Mouse (Mus musculus): ENCODE data around the gene Cnot8. TPM values are rescaled to one million over a fixed set of nuclear protein-coding genes. Genes with fewer than 3 reads are reported as not detected.
A peak's percentile ranks its signal among the peaks of the same experiment; 100 is the strongest.

The Cnot8 gene
- polyA plus RNA-seq, 1 experiment from 2014 or later: 70.7 TPM

DNA sequence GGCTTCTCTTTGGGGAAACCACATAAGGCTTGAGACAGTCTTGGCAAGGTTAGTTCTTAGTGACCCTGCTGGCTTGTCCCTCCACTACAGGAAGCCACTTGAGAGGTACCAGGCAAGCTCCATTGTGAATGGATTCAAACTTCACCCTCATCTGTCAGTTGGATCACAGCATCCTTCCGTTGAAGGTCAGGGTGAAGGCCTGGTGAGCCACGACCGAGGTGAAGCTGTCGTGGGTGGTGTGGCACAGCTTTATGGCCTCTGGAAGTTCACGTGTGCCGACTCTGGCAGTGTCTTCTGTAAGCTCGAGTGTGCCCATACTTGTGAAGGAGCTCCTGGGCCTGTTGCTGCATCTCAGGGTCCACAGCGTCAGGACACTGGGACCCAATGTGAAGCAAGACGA is 17.4 kb downstream of the Cnot8 start:
- Histone ChIP-seq H3K27me3 (replicated peaks; ENCODE audit: control insufficient read depth, insufficient read depth, low read length) (no peaks in the 10 kb centered on the region), H3K27ac (ENCODE audit: low read length) (no peak overlapping the region), H3K4me1 (ENCODE audit: control insufficient read depth, insufficient read depth, low read length) (no peaks in the 10 kb centered on the region), H3K36me3 (ENCODE audit: control insufficient read depth, insufficient read depth, low read length) (peaks cover 5% of the 10 kb centered on the region; the same call in 1 of the 2 replicates), H3K9ac (ENCODE audit: low read depth, low read length) (no peak overlapping the region), H3K4me2 (ENCODE audit: low read depth, low read length) (no peak overlapping the region), H3K9me3 (ENCODE audit: control insufficient read depth, low read length) (no peaks in the 10 kb centered on the region), H3K4me3 (ENCODE audit: low read length) (no peak overlapping the region)
- no peak for ATAC-seq
- 89% methylated on average over 9 of the region's 9 CpGs for WGBS

DNA sequence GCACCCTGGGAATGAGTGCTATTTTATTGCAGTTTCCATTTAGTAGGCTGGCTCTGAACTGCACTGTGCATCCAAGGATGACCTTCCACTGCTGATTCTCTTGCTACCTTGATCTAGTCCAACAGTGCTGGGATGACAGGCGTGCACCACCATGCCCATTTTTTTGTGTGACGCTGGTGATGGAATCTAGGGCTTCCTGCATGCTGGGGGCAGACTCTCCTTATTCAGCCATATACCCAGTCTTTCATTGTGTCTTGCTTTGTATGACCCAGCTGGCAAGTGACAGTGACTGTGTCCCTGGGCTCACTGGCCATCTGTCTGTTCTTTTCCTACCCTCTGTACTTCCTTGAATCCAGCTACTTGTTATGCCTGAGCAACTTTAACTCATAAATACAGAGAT is 19.8 kb downstream of the Cnot8 start:
- ATAC-seq: no peak
- Histone ChIP-seq H3K4me3 (ENCODE audit: low read length) (no peak overlapping the region), H3K9me3 (ENCODE audit: control insufficient read depth, low read length) (no peaks in the 10 kb centered on the region), H3K9ac (ENCODE audit: low read depth, low read length) (no peak overlapping the region), H3K4me2 (ENCODE audit: low read depth, low read length) (no peak overlapping the region), H3K36me3 (ENCODE audit: control insufficient read depth, insufficient read depth, low read length) (0 out of 2 replicates have a peak, but pooled peaks cover 2% of the 10 kb centered on the region), H3K4me1 (ENCODE audit: control insufficient read depth, insufficient read depth, low read length) (no peaks in the 10 kb centered on the region), H3K27me3 (replicated peaks; ENCODE audit: control insufficient read depth, insufficient read depth, low read length) (no peaks in the 10 kb centered on the region), H3K27ac (ENCODE audit: low read length) (no peak overlapping the region)
- WGBS: 95% methylated on average over 2 of the region's 2 CpGs

- H3K4me3 ChIP-seq (ENCODE audit: low read length): no peak overlapping the region
- 0 out of 2 replicates have a peak, but pooled peaks cover 3% of the 10 kb centered on the region for H3K4me1 ChIP-seq (ENCODE audit: control insufficient read depth, insufficient read depth, low read length)
- no peaks in the 10 kb centered on the region for H3K27me3 ChIP-seq (replicated peaks; ENCODE audit: control insufficient read depth, insufficient read depth, low read length)
- 74% methylated on average over 11 of the region's 11 CpGs for WGBS
- H3K4me2 ChIP-seq (ENCODE audit: low read depth, low read length): no peak overlapping the region
- H3K9me3 ChIP-seq (ENCODE audit: control insufficient read depth, low read length): no peaks in the 10 kb centered on the region
- no peak overlapping the region for H3K9ac ChIP-seq (ENCODE audit: low read depth, low read length)
- H3K27ac ChIP-seq (ENCODE audit: low read length): no peak overlapping the region
- H3K36me3 ChIP-seq (ENCODE audit: control insufficient read depth, insufficient read depth, low read length): 0 out of 2 replicates have a peak, but pooled peaks cover 2% of the 10 kb centered on the region
- ATAC-seq: no peak
Observed at GRCm38 (mm10) chr11:58125021-58125420, 21.1 kb downstream of the Cnot8 start.

DNA sequence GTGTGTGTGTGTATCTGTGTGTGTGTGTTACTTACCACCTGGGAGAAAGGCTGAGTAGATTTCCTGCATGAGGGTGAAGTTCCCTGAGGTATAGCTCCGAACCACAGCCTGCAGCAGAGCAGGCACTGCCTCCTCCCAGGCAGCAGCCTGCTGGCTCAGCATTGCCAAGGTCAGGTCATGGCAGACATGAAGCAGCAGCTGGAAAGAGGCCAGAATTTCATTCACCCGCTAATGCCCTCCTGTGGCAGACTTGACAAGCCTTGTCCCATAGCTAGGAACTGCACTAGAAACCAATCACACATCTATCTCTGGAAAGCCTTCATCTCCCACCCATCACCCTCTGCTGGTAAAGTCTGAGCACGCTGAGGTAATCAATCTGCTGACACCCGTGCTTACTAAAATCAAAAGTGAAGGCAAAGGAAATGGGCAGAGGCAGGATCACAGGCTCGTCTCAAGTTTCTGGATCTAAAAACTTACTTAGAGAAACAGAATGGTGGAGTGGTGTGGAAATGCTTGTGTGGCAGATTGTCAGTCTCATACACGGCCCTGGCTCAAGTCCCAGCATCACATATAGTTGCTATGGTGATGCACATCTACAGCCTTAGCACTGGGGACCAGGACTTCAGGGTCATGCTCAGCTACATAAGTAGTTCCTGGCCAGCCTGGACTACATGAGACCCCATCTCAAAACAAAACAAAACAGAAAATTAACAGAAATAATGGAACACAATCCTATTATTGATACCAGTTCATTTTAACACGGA is 22.6 kb downstream of the Cnot8 start:
- H3K9ac ChIP-seq (ENCODE audit: low read depth, low read length): no peak overlapping the region
- no peak overlapping the region for H3K4me2 ChIP-seq (ENCODE audit: low read depth, low read length)
- H3K36me3 ChIP-seq (ENCODE audit: control insufficient read depth, insufficient read depth, low read length): no peaks in the 10 kb centered on the region; the same call in none of the 2 replicates
- no peaks in the 10 kb centered on the region for H3K27me3 ChIP-seq (replicated peaks; ENCODE audit: control insufficient read depth, insufficient read depth, low read length)
- H3K4me1 ChIP-seq (ENCODE audit: control insufficient read depth, insufficient read depth, low read length): 0 out of 2 replicates have a peak, but pooled peaks cover 3% of the 10 kb centered on the region
- 72% methylated on average over 7 of the region's 7 CpGs for WGBS
- no peak overlapping the region for H3K4me3 ChIP-seq (ENCODE audit: low read length)
- no peak overlapping the region for H3K27ac ChIP-seq (ENCODE audit: low read length)
- H3K9me3 ChIP-seq (ENCODE audit: control insufficient read depth, low read length): no peaks in the 10 kb centered on the region
- ATAC-seq: no peak

GRCm38 (mm10) chr11:58127544-58127943 is 23.6 kb downstream of the Cnot8 start:
- Histone ChIP-seq H3K27ac (ENCODE audit: low read length) (no peak overlapping the region), H3K4me3 (ENCODE audit: low read length) (no peak overlapping the region), H3K9me3 (ENCODE audit: control insufficient read depth, low read length) (no peaks in the 10 kb centered on the region), H3K4me2 (ENCODE audit: low read depth, low read length) (no peak overlapping the region), H3K36me3 (ENCODE audit: control insufficient read depth, insufficient read depth, low read length) (no peaks in the 10 kb centered on the region; the same call in none of the 2 replicates), H3K27me3 (replicated peaks; ENCODE audit: control insufficient read depth, insufficient read depth, low read length) (no peaks in the 10 kb centered on the region), H3K9ac (ENCODE audit: low read depth, low read length) (no peak overlapping the region), H3K4me1 (ENCODE audit: control insufficient read depth, insufficient read depth, low read length) (0 out of 2 replicates have a peak, but pooled peaks cover 3% of the 10 kb centered on the region)
- ATAC-seq: peak; percentile 52; the same call in 1 of the 2 replicates
- WGBS: 65% methylated on average over 2 of the region's 2 CpGs

DNA sequence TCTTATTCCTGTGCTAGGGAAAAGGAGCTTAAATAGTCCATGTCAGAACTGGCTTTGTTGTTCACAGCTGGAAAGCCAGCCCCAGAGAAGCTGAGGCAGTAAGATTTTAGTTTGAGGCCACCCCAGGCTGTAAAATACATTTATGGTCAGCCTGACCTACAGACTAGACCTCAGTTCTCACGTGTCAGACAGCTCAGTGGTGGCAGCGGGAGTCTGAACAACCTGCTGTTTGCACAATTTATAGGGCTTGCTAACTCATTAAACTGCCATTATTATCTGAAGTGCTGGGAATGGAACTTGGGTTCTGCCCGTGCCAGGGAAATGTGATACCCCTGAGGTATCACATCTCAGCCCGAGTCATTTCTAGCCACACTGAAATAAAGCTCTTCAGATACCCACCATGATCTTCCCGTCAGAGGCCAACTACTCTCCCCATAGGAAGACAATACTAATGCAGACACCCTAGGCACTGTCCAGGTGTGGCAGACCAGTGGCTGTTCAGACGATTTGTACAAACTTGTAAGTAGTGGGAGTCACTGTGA is 25.4 kb downstream of the Cnot8 start:
- Histone ChIP-seq H3K9me3 (ENCODE audit: control insufficient read depth, low read length) (no peaks in the 10 kb centered on the region), H3K4me3 (ENCODE audit: low read length) (no peak overlapping the region), H3K27me3 (replicated peaks; ENCODE audit: control insufficient read depth, insufficient read depth, low read length) (no peaks in the 10 kb centered on the region), H3K4me2 (ENCODE audit: low read depth, low read length) (no peak overlapping the region), H3K36me3 (ENCODE audit: control insufficient read depth, insufficient read depth, low read length) (no peaks in the 10 kb centered on the region; the same call in none of the 2 replicates), H3K27ac (ENCODE audit: low read length) (no peak overlapping the region), H3K9ac (ENCODE audit: low read depth, low read length) (no peak overlapping the region), H3K4me1 (ENCODE audit: control insufficient read depth, insufficient read depth, low read length) (0 out of 2 replicates have a peak, but pooled peaks cover 3% of the 10 kb centered on the region)
- 56% methylated on average over 6 of the region's 6 CpGs for WGBS
- ATAC-seq: peak; percentile 77

DNA sequence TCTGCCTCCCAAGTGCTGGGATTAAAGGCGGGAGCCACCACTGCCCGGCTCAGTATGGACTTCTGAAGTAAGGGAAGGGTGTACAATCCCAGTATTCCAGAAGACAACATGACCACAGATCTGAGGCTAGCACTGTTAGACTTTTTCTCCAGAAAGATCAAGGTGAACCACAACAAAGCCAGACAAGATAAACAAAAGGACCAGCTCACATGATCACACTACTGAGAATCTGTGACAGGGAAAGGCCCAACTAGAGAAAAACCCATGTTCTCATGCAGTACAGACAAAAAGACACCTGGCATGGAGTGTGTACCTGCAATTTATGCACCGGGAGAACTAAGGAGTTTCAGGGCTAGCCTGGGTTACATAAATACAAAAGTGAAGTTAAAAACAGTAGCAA is 28.1 kb downstream of the Cnot8 start:
- 96% methylated on average over 3 of the region's 3 CpGs for WGBS
- no peaks in the 10 kb centered on the region for H3K27me3 ChIP-seq (replicated peaks; ENCODE audit: control insufficient read depth, insufficient read depth, low read length)
- no peaks in the 10 kb centered on the region for H3K9me3 ChIP-seq (ENCODE audit: control insufficient read depth, low read length)
- H3K9ac ChIP-seq (ENCODE audit: low read depth, low read length): no peak overlapping the region
- 0 out of 2 replicates have a peak, but pooled peaks cover 3% of the 10 kb centered on the region for H3K4me1 ChIP-seq (ENCODE audit: control insufficient read depth, insufficient read depth, low read length)
- no peak overlapping the region for H3K4me3 ChIP-seq (ENCODE audit: low read length)
- H3K36me3 ChIP-seq (ENCODE audit: control insufficient read depth, insufficient read depth, low read length): peaks cover 7% of the 10 kb centered on the region
- H3K4me2 ChIP-seq (ENCODE audit: low read depth, low read length): no peak overlapping the region
- no peak overlapping the region for H3K27ac ChIP-seq (ENCODE audit: low read length)
- ATAC-seq: no peak

GRCm38 (mm10) chr11:58134869-58135268 is 30.9 kb downstream of the Cnot8 start:
- H3K27me3 ChIP-seq (replicated peaks; ENCODE audit: control insufficient read depth, insufficient read depth, low read length): no peaks in the 10 kb centered on the region
- no peak overlapping the region for H3K27ac ChIP-seq (ENCODE audit: low read length)
- H3K9ac ChIP-seq (ENCODE audit: low read depth, low read length): no peak overlapping the region
- no peak overlapping the region for H3K4me2 ChIP-seq (ENCODE audit: low read depth, low read length)
- ATAC-seq: no peak
- no peaks in the 10 kb centered on the region for H3K4me1 ChIP-seq (ENCODE audit: control insufficient read depth, insufficient read depth, low read length)
- no peak overlapping the region for H3K4me3 ChIP-seq (ENCODE audit: low read length)
- H3K36me3 ChIP-seq (ENCODE audit: control insufficient read depth, insufficient read depth, low read length): peaks cover 14% of the 10 kb centered on the region
- H3K9me3 ChIP-seq (ENCODE audit: control insufficient read depth, low read length): no peaks in the 10 kb centered on the region

- no peak overlapping the region for H3K9ac ChIP-seq (ENCODE audit: low read depth, low read length)
- ATAC-seq: no peak
- H3K9me3 ChIP-seq (ENCODE audit: control insufficient read depth, low read length): no peaks in the 10 kb centered on the region
- peaks cover 14% of the 10 kb centered on the region for H3K36me3 ChIP-seq (ENCODE audit: control insufficient read depth, insufficient read depth, low read length)
- H3K27ac ChIP-seq (ENCODE audit: low read length): no peak overlapping the region
- H3K4me3 ChIP-seq (ENCODE audit: low read length): no peak overlapping the region
- no peaks in the 10 kb centered on the region for H3K4me1 ChIP-seq (ENCODE audit: control insufficient read depth, insufficient read depth, low read length)
- H3K27me3 ChIP-seq (replicated peaks; ENCODE audit: control insufficient read depth, insufficient read depth, low read length): no peaks in the 10 kb centered on the region
- no peak overlapping the region for H3K4me2 ChIP-seq (ENCODE audit: low read depth, low read length)
Observed at GRCm38 (mm10) chr11:58135296-58135695, 31.3 kb downstream of the Cnot8 start.
